Mouse (Mus musculus) urinary bladder, postnatal 4 days (tissue): Measurements from ENCODE around the gene Slc35d1.

Experiments used
- DNase-seq, 2 experiments: peaks; one replicate each; pipeline ENCODE4 v3.0.0; 2021 to 2022; ENCODE audit warnings: low spot score in 2 of 2

Slc35d1 gene

DNA sequence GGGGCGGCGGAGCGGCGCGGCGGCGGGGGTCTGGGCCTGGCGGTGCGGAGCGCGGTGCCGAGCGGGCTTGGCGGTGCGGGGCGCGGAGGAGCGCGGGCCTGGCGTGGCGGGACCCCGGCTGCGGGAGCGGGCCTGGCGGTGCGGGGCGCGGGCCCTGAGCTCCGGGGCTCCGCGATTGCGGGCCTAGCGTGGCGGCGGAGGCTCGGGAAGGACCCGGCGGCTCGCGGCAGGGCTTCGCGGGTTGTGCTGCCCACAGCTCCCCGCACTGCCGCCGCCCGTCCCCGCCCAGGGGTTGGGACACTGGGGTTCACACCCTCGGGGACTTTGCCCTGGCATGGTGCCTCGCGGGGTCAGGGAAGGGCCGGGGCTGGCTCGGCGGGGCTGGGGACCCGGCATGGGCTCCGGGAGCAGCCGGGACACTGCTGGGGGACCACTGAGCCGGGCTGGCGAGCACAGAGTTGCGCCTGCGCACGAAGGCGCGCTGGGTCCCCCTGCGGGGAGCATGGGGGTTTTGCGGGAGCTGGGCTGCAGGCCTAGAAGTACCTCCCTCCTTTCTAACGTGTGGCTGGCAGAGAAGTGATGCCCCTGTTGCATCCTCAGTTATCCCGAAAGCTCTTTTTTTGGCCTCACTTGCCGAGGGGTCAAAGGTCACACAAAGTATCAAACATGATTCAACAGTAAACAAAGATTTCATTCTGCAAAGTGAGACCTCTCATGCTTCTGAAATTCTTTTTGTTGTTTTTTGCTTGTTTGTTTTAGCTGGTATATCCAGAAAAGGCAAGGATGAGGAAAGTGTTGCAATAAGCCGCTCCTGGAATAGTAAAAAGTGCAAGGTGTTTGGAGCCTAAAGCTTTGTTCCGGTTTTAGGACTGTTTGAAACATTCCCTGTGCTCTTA lies at the start of gene Slc35d1:
Gene Slc35d1 (minus strand): TSS at position 240 of the 896 bp plus-strand sequence.
- peak; percentile 80 to 81 for DNase-seq

DNA sequence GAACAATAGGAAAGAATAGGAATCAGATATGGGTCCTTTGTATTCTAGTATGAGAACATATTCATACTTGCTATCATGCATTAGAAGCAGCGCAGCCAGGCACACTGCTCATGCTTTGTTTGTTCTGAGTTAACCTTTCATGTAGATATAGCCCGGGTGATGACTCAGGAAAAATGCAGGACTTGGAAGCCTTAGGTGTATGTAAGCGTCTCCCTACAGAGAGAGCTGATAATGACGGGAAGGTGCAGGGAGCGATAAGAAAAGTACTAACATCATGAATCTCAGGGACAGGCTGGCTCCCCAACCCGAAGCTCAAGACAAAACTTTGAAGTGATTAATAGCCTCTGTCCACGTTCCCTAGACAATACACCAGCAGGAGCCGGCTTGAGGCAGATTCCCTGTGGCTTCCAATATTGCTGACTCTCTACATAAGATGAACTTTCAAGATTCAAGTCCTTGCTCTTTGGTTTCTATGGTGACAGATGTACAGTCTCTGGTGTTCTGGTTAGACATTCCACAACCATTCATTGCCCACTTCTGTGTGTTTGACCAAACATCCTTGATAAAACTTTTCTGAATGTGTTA lies 48.9 kb upstream of the Slc35d1 start:
- no peak for DNase-seq

DNA sequence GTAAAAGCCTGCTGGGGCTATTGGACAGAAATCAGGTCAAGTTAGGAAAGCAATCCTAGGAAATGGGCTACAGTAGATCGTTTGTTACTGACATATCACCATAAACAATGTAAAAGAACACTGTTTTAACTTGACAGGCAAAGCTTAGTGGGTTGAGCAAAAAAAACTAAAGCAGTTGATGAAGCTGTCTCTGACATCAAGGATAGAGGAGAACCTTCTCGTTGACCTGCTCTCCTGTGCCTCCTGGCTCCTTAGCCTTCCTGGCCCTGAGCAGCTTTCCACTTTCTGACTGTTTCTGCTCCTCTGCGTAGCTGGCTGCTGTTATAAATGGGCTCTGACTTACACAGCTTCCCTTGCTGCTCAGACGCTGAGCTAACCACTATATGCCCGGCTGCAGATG lies 48.4 kb upstream of the Slc35d1 start:
- no peak for DNase-seq

DNA sequence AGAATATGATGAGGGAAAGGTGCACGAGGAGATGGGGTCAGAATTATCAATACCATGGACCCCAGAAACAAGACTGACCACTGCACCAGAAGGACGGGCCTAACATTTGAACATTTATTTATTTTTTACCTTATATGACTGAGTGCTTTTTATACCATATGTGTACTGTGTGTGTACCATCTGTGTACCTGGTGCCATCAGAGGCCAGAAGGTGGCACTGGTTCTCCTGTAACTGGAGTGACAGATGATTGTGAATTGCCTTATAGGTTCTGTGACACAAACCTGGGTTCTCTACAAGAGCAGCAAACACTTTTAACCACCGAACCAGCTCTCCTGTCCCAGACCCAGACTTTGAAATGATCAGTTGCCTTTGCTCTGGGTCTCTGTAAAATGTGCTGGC lies 43.9 kb upstream of the Slc35d1 start:
- no peak for DNase-seq

DNA sequence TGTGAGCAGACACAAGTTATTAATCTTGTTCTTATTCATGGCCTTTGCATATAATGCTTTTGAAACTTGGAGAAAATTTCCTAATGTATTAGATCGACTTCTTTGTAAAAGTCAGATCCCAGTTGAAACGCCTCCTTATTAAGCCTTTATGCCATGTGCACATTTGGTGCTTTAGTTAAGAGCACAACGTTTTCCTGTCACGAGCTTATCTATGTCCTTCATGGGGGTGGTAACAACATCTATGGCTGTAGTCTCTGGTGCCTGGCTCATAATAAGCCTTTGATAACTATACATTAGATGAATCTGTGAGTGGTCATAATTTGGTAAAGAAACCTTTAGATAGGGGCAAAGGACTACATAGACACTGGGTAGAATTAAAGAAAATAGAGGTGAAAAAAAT lies 38.9 kb upstream of the Slc35d1 start:
- DNase-seq = no peak

DNA sequence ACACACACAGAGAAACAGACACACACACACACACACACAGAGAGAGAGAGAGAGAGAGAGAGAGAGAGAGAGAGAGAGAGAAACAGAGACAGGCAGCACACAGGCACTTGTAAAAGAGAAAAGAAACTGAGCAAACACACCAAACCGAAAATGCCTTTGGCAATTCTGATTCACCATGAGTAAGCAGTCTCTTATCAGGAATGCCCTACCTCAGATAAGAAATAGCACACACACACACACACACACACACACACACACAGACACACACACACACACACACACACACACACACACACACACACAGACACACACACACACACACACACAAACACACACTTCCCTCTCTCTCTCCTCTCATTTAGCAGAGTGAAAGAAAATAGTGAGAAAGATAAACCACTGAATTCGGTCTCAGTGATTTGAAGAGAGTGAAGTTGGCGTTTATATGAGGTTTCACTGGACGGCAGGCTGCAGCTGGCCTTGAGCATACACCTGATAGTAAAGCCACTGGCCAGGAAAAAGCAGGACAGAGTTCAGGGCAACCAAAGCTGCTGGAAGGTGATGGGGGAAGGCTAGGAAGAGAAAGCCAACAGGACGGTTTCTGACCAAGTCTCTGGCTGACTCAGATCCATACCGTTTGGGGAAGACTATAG lies 34.6 kb upstream of the Slc35d1 start:
- DNase-seq = no peak

DNA sequence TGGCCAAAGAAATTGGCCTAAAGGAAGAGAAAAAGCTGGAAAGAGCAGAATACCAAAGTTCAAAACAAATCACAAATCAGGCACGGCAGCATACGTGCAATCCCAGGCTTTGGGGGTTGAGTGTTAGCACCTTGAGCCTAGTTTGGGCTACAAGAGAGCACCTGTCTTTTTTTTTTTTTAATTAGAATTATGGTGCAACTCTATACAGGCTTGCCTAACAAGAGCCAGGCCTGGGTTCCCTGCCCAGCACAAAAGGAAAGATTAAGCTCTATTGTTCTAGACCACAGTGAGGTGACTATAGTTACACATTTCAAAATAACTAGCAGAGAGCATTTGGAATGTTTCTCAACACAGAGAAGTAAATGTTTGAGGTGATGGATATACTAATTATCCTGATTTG lies 32.8 kb upstream of the Slc35d1 start:
- DNase-seq = no peak

DNA sequence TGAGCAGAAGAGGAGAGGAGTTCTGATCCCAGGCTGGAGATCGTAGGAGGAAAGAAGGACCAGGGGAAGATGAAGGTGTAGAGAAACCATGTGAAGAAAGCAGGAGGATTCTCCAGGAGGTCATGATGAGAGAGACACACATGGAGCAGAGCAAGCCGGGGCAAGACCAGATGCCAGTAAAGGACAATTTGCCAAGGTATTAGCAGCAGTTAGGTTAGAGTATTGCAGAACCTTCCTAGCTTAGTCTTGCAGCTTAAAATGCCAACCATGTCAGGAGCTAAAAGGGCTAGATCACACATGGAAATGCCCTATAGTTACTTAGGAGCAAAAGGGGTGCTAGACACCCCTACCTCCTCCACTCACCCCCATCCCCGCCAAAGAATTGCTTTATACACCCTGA lies 32.3 kb upstream of the Slc35d1 start:
- no peak for DNase-seq

DNA sequence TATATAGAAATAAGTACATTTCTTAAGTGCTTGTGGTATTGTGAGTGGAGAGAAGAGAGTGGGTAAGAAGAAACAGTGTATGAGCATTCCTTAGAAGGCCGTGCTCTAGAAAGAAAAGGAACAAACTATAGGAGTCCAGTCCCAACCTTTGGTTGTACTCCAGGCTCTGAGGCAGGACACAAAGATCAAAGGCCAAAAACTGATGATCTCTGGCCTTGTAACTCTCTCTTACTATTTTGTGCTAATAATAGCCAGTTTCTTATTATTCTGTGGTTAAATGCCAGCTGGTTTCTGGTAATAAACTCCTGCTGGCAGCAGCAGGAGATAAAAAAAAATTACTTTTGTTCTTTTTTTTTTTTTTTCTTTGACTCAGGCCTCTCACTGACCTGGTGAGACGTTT lies 17.2 kb upstream of the Slc35d1 start:
- no peak for DNase-seq

DNA sequence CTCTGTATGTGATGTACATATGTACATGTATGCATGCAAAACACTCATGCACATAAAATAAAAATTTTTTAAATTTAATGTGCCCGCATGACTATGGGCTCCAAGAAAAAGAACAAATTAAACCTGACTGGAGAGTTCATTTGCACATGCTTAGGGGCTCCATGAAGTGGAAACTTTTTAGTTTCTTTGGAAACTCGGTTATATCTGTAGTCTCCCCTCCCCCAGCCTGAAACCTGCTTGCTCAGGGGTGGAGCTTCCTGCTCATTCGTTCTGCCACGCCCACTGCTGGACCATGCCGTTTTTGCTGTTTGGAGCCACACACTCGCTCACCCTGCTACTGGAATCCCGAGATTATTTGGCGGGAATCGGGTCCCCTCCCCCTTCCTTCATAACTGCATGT lies 7.9 kb upstream of the Slc35d1 start:
- DNase-seq = no peak

DNA sequence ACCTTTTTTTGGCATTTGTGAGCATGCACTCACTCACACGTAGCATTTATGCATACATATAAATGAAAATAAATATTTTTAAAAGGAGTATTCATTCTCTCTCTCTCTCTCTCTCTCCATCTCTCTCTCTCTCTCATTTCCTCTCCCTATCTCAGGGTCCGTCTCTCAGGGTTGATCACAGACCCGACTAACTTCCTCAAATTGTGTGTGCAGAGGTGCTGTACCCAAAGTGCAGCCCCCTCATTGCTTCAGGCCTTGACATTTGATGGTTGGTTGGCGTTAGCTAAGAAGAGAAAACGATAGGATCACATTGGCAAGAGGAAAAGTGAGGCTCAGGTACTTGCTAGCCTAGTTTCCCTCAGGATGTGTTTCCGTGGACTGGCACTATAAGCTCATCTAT lies 6.8 kb upstream of the Slc35d1 start:
- DNase-seq = no peak

DNA sequence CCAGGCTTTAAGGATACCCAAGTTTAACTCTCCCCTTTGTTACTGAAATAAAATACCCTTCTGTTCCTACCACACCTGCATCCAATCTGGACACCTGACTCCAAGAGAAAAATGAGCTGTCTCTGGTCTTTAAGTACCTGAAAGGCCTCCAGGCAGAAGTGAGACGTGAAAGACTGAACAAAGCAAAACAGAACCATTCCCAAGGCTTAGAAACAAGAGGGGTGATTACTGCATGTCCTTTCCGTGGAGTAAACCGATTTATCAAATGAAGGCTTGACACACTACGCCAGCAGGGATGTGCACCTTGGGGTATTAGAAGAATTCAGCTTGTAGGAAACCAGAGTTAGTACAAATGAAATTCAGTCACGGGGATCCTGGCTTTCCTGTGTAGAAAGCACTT lies 4.0 kb upstream of the Slc35d1 start:
- DNase-seq = no peak

DNA sequence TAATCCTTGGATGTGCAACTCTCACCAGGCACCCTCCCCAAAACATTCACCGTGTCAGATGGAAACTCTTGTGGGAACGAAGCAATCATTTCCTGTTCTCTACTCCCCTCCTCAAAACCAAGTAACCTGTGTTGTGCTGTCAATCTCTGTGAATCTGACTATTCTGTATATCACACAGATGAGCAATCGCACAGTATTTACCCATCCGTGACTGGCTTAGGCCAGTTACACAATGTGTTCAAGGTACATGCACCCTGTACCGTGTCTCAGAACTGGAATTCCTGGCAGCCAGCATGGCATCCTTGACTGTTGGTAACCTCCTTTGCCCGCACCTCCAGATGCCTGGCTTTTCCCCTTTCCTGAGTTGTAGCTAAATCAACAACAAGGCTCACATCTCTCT lies 1.1 kb upstream of the Slc35d1 start:
- DNase-seq = no peak

DNA sequence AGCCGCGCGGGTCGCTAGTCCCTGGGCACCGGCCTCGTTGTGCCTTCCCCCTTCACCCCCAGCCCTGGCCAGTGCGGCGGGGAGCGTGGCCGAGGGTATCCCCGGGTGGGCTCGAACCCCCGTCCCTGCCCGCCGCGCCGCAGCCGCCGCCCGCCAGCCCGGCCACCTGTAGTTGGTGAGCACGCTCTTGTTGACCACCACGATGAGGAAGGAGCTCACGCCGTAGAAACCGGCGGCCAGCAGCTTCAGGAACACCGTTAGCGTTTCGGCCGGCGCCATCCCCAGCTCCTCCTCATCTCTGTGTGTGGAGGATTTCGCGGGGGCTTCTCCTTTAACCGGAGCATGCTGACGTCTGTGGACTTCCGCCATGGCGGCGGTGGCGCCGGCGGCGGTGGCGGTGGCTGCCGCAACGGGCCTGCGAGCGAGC lies 453 bp downstream of the Slc35d1 start:
- peak; percentile 68 to 70 for DNase-seq

DNA sequence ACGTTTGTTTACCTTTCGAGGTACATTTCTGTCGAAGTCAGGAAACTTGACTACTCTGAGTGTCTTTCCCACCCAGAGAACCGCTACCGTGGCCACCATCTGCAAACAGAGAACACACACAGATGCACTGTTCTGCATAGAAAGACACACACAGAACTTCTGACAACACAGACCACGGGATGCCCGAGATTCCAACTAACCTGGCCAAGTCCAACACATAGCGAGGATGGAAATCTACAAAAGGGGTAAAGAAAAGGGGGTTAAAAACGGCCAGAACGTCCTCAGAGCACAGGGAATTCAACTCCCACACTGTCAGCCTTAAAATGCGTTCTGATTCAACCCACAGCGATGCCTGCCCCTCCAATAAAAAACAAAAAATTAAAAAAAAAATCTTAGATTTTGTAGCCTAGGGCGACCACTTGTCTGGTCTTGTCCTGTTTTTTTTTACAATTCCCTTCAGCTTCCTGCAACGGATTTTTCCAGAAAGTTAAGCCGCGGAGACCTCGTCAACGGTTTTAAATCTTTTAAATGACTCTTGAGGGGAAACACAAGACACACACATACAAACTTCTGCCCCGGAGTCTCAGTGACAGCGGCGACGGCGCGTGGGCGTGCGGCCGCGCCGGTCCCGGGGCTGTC lies 986 bp downstream of the Slc35d1 start:
- no peak for DNase-seq

DNA sequence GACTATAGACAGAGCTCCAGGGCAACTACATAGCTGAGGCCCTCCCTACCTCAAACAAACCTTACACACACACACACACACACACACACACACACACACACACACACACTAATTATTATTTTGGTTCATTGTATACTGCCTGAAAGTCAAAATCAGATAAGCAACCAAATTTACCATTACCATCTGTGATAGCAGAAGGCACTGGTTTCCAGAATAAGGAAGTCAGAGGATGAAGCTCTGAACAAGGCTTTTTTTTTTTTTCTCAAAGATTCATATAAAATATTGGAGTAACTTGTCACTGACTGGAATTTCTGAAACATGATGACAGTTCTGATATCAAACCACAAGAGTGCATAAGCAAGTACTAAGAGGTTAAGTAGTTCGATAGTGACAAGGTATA lies 6.4 kb downstream of the Slc35d1 start:
- DNase-seq = no peak

DNA sequence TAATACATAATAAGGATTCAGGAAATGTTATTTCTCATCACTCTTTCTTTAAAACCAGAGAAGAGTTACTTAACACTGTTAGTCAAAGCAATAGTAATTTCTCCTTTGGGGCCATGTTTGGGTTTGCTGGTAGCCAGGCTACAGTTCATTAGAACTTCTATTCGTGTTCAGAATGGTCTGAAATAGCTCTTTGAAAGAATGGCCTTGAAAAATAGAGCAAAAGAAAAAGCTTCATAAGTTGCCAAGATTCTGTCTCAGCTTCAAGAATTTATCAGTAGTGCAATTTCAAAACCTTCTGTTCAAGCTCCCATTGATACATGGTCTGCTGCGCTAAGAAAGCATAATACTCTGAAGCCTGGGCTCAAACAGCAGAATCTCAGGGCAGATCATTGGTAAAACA lies 11.3 kb downstream of the Slc35d1 start:
- no peak for DNase-seq

DNA sequence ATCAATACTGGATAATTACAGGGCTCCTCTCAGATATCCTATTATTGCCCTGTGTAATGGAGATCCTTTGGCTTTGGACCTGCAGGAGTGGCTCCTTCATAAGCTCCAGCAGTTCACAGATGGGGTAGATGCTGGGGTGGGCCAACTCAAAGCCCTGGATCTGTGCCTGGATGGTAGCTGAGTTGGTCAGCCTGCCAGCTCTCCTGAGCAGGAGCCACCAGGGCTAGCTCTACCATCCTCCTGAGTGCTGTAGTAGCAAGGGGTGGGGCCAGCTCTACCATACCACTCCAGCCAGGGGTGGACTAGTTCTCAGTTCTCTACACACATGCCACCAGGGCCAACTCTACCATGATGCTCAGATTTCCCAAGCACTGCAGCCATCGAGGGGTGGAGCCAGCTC lies 14.9 kb downstream of the Slc35d1 start:
- DNase-seq = no peak

DNA sequence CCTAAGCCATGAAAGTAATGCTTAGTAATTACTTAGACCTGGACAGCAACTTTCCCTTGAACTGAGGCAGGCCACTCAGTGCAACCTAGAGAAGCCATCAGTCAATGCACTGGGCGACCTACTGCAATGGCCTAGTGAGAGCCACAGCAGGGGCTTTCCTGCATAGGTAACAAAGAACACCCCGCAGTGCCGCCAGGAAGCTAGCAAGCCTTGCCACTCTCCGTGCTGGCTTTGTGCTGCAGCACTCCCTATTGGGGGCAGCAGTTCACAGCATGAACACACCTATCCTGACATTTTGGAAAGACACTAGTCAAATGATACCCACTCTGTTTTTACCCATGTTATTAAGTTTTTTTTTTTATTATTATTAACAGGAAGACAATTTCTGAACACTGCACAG lies 15.9 kb downstream of the Slc35d1 start:
- no peak for DNase-seq

DNA sequence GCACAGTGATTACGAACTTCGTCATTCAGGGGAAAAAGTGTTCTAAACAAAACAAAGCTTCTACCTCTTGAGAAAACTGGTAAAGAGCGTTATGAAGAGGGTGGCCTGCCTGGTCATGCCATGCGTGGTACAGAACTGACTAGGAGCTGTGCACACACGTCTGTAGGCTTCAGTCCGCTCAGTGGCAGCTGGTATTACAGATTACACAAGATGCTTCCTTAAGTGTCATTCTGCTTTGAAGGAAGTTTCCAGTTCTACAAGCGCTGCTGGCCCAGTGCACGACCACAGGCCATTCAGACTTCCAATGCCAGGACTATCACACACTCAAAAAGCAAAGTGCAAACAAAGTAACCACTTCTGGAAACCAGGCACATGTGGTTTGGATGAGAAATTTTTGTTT lies 17.6 kb downstream of the Slc35d1 start:
- no peak for DNase-seq

DNA sequence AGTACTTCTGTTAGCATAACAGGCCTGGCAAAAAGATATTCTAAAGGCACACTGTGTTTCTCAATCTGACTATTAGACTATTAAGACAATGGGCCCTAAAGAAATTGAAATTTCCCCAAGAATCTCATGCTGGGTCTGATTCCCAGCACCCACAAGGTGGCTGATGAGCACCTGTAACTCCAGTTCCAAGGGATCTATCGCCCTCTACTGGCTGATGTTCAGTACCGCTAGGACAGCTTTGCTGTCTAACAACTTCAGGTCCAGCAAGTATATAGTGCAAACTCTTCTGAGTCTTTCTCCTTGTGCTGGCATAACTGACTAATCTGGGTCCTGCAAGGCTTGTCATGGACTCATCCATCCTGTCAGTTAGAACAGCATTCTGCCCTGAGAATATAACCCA lies 22.5 kb downstream of the Slc35d1 start:
- no peak for DNase-seq
